Mouse (Mus musculus): ENCODE data around the gene Stk17b.
"Not testable (repeated sequence)": the region's sequence is repeated elsewhere in the genome, so short reads cannot be mapped to it uniquely, and the experiment has no call there.

GRCm38 (mm10) chr1:53713383-53713782, 71.6 kb downstream of the Stk17b start:
- not testable (repeated sequence) for TF ChIP-seq CTCF (IDR thresholded peaks at IDR 0.05; ENCODE audit: low read depth, low read length); POLR2A (IDR thresholded peaks at IDR 0.05; ENCODE audit: borderline replicate concordance, low read depth, low read length)

Measured in bone marrow macrophage, adult 2 months (primary cell).